Mouse (Mus musculus) c-Kit-positive CD71-negative TER-119-negative erythroid progenitor cells, embryonic 14.5 days (primary cell): ENCODE measurements around the gene Hemk1.
A peak's percentile ranks its signal among the peaks of the same experiment; 100 is the strongest.
"Not testable (repeated sequence)": the region's sequence is repeated elsewhere in the genome, so short reads cannot be mapped to it uniquely, and the experiment has no call there.

ENCODE experiments used
- DNase-seq: peaks from one replicate; pipeline ENCODE4 v3.0.0-alpha.2; 2013; ENCODE audit warnings: low read depth

The Hemk1 gene

DNA sequence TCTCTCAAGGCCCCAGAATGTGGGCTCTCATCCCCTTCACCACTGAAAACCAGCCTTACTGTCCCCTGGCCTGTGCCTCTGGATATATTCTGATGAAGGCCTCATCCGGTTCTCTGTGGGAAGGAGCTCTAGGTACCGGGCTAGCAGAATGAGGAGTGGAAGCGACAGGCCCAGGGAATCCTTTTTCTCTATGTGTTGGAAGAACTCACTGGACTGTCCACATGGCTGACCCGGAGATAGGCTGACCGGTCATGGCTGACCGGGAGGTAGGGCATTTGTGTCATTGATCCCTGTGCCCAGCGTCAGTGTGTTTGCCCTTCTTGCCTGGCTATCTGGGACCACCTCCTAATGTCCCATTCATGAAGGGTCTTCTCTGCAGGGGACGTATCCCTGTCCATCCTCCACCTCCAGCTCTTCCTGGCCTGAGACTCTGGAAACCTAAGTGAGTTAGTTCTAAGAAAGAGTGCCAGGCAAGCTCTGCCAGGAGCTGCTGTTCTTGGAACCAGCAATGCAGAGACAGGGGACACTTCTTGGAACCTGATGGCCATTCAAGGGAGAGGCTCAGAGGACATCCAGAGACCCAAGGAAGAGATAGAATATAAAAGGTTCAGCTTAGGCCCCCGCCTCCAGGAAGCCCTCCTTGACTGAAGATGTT lies 29.7 kb downstream of the Hemk1 start:
- no peak for DNase-seq

GRCm38 (mm10) chr9:107307886-107308285 lies 30.3 kb downstream of the Hemk1 start:
- no peak for DNase-seq

DNA sequence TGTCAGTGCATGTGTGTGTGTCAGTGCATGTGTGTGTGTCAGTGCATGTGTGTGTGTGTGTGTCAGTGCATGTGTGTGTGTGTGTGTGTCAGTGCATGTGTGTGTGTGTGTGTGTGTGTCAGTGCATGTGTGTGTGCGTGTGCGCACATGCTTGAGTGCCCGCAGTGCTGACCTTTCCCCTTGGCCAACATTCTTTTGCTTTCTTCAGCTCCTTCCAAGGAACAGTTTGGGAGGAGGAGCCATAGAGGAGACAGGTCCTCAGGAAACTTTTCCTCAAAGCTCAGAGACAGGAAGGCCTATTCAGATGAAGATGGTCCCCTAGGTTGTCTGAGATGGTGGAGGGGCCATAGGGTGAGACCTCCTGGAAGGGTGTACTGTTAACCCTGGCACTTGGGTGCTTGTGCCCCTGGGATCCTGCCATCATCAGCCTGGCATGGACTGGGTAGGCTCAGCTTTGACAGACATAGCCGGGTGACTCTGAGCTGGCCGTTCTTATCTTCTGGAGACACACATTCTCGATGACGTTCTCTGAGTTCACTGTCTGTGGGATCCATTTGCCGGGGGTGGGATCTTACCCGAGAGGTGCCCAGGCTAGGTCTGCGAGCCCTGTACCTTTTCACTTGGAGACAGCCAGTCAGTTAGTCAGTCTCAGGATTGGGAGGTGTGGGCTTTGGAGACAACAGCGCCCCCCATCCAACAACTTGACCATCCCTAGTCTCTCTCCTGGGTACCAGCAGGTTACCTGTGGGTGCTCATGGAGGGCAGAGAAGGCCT lies 30.9 kb downstream of the Hemk1 start:
- DNase-seq = no peak

- DNase-seq = not testable (repeated sequence)
These were observed 31.5 kb downstream of the Hemk1 start for GRCm38 (mm10) chr9:107306673-107307072.

- DNase-seq = no peak
These were observed 32.3 kb downstream of the Hemk1 start for GRCm38 (mm10) chr9:107305601-107306542.

DNA sequence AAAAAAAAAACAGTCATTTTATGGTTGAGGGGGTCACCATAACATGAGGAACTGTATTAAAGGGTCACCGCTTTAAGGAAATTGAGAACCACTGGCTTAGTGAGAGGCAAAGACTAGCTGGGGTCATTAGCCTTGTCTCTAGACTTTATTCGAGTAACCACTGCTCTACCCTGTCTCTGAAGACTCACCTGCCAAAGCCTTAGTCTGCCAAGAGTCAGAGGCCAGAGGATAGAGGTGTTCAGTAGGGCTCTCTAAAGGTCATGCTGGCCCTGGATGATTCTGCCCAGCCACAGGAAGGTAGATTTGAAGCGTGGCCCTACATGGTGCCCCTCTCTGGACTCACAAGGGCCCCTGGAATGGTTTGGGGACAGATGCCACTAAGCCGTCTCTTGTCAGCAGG lies 33.1 kb downstream of the Hemk1 start:
- no peak for DNase-seq

DNA sequence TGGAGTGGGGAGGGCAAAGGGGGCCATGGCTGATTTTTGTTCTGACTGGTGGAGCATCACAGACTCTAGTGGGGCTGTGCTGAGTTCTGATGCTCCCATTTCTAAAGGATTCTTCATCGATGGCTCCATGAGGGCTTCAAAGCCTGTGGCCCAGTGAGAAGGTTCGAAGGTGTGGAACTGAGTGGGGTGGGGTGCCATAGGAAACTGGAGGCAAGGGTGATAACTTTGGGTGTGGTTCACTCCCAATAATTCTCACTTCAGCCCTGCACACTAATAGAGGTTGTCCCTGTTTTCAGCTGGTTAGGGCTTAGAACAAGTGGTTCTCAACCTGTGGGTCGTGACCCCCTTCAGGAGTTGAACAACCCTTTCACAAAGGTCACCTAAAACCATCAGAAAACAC lies 33.8 kb downstream of the Hemk1 start:
- DNase-seq = no peak

- DNase-seq = no peak
These were observed 34.2 kb downstream of the Hemk1 start for GRCm38 (mm10) chr9:107303900-107304299.

- no peak for DNase-seq
These were observed 34.9 kb downstream of the Hemk1 start for GRCm38 (mm10) chr9:107303121-107303820.

DNA sequence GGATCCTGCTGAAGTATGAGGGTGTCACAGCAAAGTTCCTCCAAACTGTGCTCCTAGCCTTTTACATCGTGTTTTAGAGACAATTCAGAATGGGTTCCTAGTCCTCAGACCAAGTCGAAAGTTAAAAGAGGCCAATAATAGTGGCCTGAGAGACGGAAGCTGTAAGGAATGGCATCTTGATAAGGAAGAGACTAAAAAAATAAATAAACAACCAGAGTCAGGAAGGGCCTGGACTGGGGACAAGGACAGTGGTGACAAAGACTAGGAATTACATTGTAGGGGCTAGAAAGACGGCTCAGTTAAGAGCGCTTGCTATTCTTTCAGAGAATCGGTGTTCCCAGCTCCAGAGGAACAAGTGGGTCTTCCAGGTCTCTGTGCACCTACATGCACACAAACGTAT lies 35.6 kb downstream of the Hemk1 start:
- no peak for DNase-seq

DNA sequence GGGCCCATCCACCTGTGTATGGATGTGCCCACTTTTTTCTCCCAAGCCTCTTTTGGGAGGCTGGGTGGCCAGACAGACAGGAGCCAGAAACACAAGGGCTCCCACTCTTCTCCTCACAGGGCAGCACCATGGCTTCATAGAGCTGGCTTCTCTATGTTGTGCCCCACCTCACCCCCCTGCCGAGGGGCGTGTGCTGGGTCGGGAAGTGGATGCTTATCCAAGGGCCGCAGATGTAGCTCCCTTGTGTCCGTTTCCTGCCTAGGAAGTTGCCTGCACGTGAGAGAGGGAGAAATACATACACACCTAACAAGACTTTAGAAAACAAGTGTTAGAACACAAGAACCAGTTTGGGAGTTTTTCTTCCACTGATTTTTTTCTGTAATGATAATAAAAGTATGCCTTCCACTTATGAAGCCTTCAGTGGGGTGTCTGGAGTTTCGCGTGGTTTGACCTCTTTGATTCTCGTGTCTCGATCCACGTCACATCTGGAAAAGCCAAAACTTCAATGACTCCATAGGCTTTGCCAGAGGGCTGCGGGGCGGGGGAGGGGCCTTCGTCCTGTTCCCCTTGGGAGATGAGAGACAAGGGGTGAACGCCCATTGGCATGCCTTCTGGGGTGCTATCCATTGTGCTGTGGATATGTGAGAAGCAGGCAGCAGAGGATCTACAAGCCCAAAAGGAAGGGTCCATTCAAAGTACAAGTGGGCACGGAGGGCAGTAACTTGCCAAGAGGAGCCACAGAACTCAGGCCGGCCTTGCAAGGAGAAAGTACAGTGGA lies 36.4 kb downstream of the Hemk1 start:
- DNase-seq = no peak

DNA sequence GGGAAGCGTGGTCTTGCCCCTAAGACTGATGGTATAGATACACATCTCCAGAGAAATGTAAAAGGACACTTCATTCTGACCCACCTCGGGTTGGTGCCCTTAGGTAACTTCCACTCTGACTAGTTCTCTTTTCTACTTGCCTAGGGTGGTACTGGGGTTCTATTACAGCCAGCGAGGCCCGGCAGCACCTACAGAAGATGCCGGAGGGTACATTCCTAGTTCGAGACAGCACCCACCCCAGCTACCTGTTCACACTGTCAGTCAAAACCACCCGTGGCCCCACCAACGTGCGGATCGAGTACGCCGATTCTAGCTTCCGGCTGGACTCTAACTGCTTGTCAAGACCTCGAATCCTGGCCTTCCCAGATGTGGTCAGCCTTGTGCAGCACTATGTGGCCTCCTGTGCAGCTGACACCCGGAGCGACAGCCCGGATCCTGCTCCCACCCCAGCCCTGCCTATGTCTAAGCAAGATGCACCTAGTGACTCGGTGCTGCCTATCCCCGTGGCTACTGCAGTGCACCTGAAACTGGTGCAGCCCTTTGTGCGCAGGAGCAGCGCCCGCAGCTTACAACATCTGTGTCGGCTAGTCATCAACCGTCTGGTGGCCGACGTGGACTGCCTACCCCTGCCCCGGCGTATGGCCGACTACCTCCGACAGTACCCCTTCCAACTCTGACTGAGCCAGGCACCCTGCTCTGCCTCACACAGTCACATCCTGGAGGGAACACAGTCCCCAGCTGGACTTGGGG lies 37.8 kb downstream of the Hemk1 start:
- no peak for DNase-seq

DNA sequence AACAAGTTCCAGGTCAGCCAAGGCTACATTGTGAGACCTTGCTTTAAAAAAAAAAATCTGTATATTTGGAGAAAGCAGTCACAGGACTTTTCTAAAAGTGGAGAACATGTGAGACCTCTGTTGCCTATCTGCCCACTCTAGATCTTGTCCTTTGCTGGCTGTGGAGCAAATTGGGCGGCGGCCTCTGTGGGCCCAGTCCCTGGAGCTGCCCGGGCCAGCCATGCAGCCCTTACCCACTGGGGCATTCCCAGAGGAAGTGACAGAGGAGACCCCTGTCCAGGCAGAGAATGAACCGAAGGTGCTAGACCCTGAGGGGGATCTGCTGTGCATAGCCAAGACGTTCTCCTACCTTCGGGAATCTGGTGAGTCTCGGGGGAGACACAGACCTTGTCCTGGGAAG lies 38.4 kb downstream of the Hemk1 start:
- no peak for DNase-seq

DNA sequence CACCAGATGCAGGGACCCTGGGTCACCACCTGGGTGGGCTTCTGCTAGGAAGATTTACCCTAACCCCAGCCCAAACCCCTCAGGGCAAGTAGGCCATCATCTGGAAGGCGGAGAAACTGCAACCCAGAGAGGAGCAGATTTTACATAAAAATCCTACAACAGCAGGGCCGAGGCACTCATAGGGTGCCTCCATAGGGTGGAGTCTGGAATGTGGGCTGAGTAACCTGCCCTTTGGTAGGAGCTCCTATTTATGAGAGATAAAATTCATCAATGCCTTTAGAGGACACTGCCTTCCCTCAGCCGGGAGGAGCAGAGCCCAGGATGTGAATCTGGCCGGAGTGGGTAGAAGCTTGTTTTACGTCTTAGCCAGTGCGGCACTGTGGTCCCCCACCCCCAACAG lies 39.3 kb downstream of the Hemk1 start:
- DNase-seq = no peak

DNA sequence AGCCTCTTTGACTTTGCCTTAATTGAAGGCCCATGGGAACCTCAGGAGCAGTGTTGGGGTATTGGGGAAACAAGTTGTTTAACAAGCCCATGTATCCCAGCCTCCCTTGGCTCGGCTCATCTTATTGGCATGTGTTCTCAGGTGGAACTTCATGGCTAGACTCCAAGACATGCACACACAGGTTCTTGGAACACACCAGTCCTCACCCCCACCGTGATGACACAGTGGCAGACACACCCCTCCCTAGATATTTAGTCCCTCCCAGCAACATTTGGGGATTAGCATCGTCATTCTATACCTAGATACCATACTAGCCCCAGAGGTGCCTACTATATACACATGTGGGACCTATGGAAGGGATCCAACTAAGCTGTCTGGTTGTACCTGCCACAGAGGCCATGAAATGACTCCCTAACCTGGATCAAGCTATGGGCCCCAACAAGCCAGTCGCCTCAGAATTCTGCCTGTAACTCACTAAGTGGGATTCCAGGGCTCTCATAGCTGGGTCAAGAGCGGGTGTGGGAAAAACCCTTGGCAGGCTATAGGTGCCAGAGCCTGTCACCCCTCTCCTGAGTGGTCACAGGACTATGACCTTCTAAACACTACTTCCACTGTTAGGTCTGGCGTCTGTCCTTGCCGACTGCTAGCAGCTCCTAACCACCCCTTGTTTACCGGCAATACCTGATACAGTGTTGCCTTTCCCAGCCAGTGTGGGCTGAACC lies 39.9 kb downstream of the Hemk1 start:
- DNase-seq = no peak

- DNase-seq = no peak
These were observed 40.5 kb downstream of the Hemk1 start for GRCm38 (mm10) chr9:107297658-107298057.

- DNase-seq = no peak
These were observed 41.1 kb downstream of the Hemk1 start for GRCm38 (mm10) chr9:107297059-107297458.

GRCm38 (mm10) chr9:107296501-107296965 lies 41.6 kb downstream of the Hemk1 start:
- DNase-seq = peak; percentile 91

DNA sequence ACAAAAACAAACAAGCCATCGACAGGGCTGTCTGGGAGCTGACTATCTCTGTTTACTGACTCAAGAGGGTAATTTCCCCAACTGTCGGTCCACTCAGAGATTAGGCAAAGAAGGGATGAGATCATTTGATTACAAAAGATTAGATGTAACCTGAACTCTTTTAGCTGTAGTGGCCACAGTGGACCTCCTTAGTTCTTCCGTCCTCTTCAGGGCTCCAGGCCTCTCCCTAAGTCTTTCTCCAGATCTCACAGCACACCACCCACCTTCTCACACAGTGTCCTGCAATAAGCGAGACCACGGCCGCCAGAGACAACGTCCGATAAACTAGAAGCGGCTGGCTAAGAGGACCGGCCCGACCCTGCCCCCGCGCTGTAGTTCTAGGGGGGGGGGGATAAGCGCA lies 42.1 kb downstream of the Hemk1 start:
- DNase-seq = no peak

GRCm38 (mm10) chr9:107296016-107296040 lies 42.3 kb downstream of the Hemk1 start, which contains the start of gene Cish:
Gene Cish (plus strand): TSS chr9:107296026.
- DNase-seq = no peak
